Mouse (Mus musculus): ENCODE results near the gene Rims4.

The Rims4 gene

DNA sequence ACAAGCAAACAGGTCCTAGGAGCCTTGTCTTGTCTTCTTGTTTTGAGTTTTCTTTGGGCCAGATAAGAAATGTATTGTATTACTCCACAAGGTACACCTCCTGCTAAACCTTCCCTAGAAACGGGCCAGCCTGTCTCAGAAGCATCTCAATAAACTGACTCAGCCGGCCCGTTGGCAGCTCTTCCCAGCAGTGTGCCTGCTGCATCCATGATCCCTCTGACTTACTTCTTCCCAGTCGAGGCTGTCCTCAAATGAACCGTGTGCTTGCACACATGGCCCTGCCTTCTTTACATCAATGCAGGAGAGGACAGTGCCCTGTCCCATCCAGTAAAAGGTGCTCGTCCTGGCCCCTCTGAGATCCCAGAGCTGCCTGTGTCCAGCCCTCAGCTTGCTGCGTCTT is 8.9 kb downstream of the Rims4 start:
- DNase-seq = no peak

GRCm38 (mm10) chr2:163907131-163907530 is 11.4 kb downstream of the Rims4 start:
- no peak for DNase-seq

GRCm38 (mm10) chr2:163904323-163904722 is 14.2 kb downstream of the Rims4 start:
- DNase-seq = no peak

GRCm38 (mm10) chr2:163903461-163903860 is 15.0 kb downstream of the Rims4 start:
- no peak for DNase-seq

DNA sequence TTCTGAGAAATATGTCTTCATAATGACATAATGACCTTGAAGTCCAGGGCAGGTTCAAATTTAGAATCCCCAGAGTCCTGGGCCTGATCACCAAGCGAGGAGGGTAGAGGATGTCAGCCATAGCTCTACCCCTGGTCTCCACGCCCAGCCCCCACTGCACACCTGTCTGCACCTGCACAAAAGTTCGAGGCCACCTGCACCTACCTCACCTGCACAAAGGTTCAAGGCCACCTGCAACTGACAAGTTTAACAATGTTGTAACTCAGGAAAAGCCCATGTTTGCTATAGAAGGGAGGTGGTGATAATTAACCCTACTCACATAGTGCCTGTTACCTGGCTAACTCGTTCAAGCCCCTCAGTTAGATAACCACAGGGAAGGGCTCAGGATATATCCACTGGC is 16.0 kb downstream of the Rims4 start:
- no peak for DNase-seq

DNA sequence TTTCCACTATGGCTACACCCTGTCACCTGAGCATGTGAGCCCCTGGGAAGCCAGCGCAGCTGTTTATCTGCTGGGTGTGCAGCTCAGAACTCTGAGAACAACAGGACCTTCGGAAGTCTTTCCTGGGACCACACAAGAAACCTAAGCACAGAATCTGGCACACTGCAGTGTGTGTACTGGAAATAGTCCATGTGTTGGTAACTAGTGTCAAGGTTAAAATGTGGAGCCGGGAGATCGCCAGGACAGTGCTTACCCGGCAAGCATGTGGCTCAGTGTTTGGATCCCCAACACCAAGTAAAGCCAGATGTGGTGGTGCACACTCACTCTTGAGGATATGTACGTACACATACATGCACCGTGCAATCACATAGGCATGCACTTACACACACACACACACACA is 17.4 kb downstream of the Rims4 start:
- DNase-seq = no peak

DNA sequence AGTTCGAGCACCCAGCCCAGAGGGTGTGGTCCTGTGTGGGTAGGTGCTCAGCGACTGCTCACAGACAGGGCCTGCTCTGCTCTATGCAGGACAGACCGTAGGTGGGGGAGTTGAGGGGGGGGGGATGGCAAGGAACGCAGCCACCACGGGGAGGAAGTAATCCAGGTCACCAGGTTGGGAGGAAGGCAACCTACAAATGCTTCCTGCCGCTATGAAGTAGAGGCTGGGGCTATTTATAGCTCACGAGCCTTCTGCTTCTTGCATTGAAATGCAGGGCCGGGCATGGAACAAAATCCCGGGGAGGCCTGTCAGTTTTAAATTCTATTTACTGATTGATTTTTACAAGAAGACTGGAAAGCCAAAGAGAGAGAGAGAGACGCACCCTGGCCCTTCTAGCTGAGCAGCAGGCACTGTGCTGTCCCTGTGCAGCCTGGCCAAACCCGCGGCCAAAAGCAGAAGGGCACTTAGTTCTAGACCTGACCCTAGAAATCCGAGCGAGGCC is 18.5 kb downstream of the Rims4 start:
- DNase-seq = no peak

- no peak for DNase-seq
These were observed 20.4 kb downstream of the Rims4 start for GRCm38 (mm10) chr2:163897988-163898535.

- no peak for DNase-seq
These were observed 21.5 kb downstream of the Rims4 start for GRCm38 (mm10) chr2:163897026-163897425.

DNA sequence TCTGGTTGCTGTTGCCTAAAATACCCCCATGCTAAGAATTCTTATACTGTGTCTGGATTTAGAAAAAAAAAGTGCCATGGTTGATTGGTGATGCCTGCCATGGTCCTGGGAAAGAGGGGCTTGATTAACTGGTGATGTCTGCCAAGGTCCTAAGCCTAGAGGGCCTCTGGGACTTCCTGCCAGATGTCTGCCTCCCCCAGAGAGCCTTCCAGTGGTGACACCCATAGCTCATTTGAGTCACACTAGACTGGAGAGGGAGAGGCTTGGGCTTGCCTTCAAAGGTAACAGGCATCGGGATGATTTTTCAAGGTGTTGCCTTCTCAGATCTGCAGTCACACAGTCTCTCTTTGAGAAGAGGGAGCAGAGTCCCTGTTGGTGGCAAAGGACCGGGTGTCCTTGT is 23.3 kb downstream of the Rims4 start:
- DNase-seq = no peak

DNA sequence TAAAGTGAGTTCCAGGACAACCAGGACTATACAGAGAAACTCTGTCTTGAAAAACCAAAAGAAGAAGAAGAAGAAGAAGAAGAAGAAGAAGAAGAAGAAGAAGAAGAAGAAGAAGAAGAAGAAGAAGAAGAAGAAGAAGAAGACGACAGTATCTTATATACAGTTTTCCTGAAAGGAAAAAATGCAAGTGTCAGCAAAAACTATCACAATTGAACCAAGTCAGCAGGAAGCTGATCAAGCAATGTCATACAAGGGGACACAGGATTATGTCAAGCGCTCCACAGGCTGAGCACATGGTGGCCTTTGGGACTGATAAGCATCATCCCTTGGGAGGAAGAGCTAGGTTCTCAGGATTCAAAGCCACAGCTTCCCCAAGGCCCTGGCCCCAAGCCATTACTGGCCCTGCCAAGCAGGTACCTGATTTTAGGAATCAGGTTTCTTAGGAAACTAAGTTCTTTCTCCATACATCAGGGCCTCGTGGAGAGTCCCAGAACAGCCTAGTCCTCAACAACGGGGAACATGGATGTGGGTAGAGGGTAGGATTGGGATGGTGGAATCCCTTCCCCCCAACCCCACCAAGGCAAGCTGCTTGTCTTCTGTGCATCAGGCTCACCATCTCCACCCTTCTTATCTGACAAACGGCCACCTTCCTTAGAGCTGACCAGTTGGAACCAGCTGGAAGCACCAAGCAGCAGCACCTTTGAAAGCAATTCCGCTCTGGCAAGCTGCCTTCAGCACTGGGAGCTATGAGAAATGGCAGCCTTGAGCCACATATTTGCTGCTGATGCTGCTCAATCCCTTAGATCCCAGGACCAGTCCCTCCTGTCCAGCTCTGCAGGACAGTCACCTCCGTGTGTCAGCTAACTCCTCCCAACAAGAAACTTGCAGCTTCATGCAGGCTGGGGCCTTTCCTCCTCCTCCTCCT is 24.8 kb downstream of the Rims4 start:
- no peak for DNase-seq

GRCm38 (mm10) chr2:163891271-163891670 is 27.2 kb downstream of the Rims4 start:
- DNase-seq = no peak

GRCm38 (mm10) chr2:163890586-163890985 is 27.9 kb downstream of the Rims4 start:
- no peak for DNase-seq

DNA sequence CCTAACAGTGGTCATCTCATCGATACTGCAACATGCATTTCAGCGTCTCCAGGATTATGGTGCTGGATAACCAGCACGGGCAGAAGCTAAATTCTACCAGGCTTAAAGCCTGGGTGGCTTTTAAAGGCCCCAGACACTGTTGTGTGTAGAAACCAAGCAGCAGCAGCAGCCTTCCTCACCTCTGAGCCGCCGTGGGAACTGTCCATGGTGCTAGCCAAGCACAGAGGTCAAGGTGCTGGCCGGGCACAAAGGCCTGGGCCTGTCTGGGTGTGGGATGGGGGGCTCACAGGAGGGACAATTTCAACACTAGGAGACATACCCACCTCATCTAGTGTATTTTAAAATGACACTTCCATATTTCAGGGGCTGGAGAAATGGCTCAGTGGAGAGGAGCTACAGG is 29.1 kb downstream of the Rims4 start:
- DNase-seq = no peak

- DNase-seq = no peak
These were observed 35.4 kb downstream of the Rims4 start for GRCm38 (mm10) chr2:163882859-163883652.

DNA sequence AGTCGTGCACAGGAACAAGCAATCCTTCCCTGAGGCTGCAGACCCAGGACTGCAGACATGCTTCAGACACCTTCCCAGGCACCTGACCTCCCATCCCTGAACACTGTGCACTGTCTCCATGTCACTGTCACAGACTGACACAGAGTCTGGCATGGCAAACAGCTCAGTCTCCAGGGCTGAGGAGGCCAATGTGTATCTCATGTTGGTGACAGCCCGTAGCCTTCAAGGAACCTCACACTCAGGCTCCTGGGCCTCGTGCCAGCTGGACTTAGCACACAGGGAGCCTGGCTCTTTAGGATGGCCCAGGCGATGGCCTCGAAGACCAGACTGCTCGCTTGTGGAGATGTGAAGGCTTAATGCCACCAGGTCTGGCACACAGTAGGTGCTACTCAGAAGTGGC is 37.6 kb downstream of the Rims4 start:
- no peak for DNase-seq

DNA sequence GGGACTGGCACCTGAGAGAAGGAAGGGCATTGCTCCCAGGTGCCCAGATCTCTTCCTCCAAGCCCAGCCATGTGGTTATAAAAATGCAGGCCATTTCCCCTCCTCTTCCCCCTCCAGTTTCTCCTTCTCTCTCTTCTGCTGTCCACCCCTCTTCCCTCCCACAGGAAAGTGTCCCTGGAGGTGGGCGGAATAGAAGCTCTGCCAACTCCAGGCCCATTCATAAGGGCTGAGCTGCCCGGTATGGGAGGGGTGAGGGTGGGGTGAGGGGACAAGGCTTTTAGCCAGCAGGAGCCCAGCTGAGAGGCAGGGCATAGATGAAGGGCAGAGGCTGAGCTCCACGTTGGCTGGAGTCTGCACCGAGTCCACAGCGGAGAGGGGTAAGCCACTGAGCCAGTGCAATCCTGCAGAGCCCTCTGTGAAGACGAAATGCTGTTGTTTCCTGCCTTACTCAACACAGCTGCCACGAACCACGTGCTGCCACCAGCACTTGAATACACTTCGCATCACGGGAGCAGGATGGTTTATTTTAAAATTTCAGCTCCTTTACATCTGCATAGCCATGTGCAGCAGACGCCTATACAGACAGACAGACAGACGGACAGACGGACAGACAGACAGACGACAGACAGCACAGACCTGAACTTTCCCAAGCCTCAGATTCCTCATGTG is 41.5 kb downstream of the Rims4 start:
- no peak for DNase-seq

DNA sequence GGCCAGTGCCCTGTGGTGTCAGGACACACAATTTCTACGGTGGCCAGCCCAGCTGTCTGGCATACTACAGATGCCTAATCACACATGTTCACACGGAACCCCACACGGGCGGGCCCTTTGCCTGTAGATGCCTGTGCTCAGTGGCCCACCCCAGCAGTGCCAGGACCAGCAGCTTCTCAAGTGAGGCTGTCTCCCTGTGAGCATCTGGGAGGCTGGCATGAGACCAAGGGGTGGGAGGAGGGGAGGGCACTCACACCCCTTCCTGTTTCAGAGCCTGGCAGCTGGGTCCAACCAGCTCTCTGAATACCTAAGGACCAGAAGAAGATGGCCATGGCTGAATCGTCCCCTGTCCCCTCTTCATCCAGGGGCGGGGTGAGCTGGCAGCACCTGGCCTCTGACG is 43.0 kb downstream of the Rims4 start:
- no peak for DNase-seq

GRCm38 (mm10) chr2:163874877-163875276 is 43.6 kb downstream of the Rims4 start:
- no peak for DNase-seq

DNA sequence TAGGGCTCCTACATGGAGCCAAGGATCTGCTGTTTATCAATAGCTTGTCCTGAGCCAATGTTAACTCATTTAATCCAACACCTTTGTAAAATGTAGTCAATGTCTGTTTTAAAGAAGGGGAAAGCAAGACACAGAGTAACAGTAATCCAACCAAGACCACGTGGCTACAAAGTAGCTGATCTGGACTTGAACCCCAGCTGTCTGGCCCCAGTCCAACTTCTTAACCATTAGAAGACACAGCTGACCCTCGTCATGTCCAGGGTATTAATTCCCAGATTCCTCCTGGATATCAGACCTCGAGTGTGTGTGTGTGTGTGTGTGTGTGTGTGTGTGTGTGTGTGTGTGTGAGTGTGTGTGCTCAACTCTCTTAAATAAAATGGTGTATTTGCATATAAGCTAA is 46.6 kb downstream of the Rims4 start:
- no peak for DNase-seq

DNA sequence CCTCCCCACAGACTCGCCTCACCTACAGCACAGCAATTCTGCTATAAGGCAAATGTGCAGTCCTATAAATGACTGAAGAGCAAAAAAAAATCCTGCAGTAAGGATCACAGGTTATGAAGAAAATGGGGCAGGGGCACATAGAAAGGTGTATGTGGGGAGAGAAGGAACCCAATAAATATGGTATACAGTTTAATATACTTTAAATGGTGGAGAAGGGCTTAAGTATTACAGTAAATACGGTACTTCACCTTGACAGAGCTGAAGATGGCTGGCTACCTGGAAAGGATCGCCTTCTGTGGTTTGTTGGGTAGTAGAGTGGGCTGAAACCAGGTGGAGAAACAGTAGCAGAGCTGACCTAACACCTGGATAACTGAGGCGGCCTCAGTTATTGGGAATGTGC is 47.2 kb downstream of the Rims4 start:
- no peak for DNase-seq

DNA sequence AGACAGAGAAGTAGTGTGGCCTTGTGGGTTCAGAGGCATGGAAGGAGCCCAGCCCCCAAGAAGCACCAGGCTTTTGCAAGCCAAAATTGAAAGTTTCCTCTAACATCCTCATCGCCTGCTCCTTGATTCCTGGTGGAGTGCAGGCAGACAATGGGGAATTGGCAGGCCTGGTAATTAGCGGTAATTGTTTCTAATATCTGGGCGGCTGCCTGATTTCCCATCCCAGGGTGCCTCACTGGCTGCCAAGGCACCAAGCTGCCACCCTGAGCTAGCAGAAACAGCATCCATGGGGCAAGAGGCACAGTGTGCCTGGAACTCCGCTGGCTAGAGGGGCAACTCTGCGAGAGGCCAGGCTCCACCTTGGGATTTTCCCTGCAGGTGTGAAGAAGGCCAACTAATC is 48.7 kb downstream of the Rims4 start:
- DNase-seq = no peak

GRCm38 (mm10) chr2:163866061-163866460 is 52.4 kb downstream of the Rims4 start:
- no peak for DNase-seq
